Mouse (Mus musculus) midbrain, embryonic 13.5 days (tissue): ENCODE measurements around the gene Fastk. TPM values are rescaled to one million over a fixed set of nuclear protein-coding genes. Genes with fewer than 3 reads are reported as not detected.
A peak's percentile ranks its signal among the peaks of the same experiment; 100 is the strongest.

Experiments
- ATAC-seq: fragments of 200-750 bp; cut with Nextera tagmentation; 2 replicates; pipeline ENCODE4 v1.8.0; 2017; ENCODE audit warnings: mild to moderate bottlenecking, moderate TSS enrichment, moderate library complexity
- H3K27ac ChIP-seq: fragments of 300-500 bp; sonication (generic); 2 replicates; pipeline ENCODE4 v1.5.1; 2015; ENCODE audit warnings: inconsistent platforms, mild to moderate bottlenecking, moderate library complexity
- H3K27me3 ChIP-seq: fragments of 300-500 bp; sonication (generic); 2 replicates; pipeline ENCODE4 v1.6.1; 2015; ENCODE audit warnings: mild to moderate bottlenecking, inconsistent platforms
- H3K36me3 ChIP-seq: fragments of 300-500 bp; sonication (generic); 2 replicates; pipeline ENCODE4 v1.6.1; 2015; ENCODE audit warnings: mild to moderate bottlenecking, inconsistent platforms
- H3K4me1 ChIP-seq: fragments of 300-500 bp; sonication (generic); replicated peaks from 2 replicates; pipeline ENCODE4 v1.6.1; 2015; ENCODE audit warnings: inconsistent platforms
- H3K4me2 ChIP-seq: fragments of 300-500 bp; sonication (generic); replicated peaks from 2 replicates; pipeline ENCODE4 v1.6.1; 2015; ENCODE audit warnings: moderate library complexity, mild to moderate bottlenecking, inconsistent platforms
- H3K4me3 ChIP-seq: fragments of 300-500 bp; sonication (generic); replicated peaks from 2 replicates; pipeline ENCODE4 v1.5.1; 2015; ENCODE audit warnings: mild to moderate bottlenecking, inconsistent platforms
- H3K9ac ChIP-seq: fragments of 300-500 bp; sonication (generic); replicated peaks from 2 replicates; pipeline ENCODE4 v1.6.1; 2015; ENCODE audit warnings: mild to moderate bottlenecking, inconsistent platforms
- H3K9me3 ChIP-seq: fragments of 300-500 bp; sonication (generic); 2 replicates; pipeline ENCODE4 v1.6.1; 2016; ENCODE audit warnings: mild to moderate bottlenecking, inconsistent platforms
- WGBS: fragments of 180-500 bp; shearing (Covaris S2); methylation state at CpG from one replicate; pipeline ENCODE4 v1.1.7; 2015; 5-methylcytosine and 5-hydroxymethylcytosine counted together
- polyA plus RNA-seq: library from polyadenylated mRNA; unstranded; fragments of >200 nt; fragmentation: Nextera tagmentation; extraction: Ambion mirVana; gene quantifications from 2 replicates; pipeline ENCODE4 v1.2.1, GENCODE M21; 2015

The Fastk gene
- polyA plus RNA-seq, 1 experiment from 2014 or later = 95.0 TPM

DNA sequence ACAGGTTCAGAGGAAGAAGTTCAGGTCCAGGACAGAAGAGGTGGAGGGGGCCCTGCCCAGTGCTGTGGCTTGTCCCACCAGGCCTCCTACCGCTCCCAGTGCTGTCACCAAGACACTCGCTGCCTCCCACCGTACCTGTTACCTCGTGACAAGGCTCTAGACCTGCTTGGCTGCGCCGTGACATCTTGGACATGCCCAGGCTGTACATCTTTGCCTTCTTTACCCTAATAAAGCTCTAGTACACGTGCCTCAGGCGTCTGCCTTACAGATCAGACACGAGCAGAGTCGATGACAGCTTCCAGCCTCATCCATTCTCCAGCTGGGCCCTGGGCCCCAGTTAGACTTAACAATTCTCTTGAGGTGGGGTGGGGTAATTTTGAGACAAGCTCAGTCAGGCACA, 27.5 kb downstream of the Fastk start:
- 91% methylated on average over 10 of the region's 10 CpGs for WGBS
- Histone ChIP-seq H3K4me3 (no peak overlapping the region), H3K4me2 (no peak overlapping the region), H3K9ac (no peak overlapping the region), H3K36me3 (peaks cover 37% of the 10 kb centered on the region), H3K27me3 (0 out of 2 replicates have a peak, but pooled peaks cover 4% of the 10 kb centered on the region), H3K9me3 (no peaks in the 10 kb centered on the region), H3K4me1 (peaks cover 36% of the 10 kb centered on the region), H3K27ac (no peak overlapping the region)
- no peak for ATAC-seq

- 6% methylated on average over 21 of the region's 21 CpGs for WGBS
- H3K36me3 ChIP-seq = peaks cover 35% of the 10 kb centered on the region
- H3K4me1 ChIP-seq = peaks cover 25% of the 10 kb centered on the region
- H3K4me3 ChIP-seq = no peak overlapping the region
- peak; percentile 70 for ATAC-seq
- H3K9ac ChIP-seq = 0 out of 2 replicates have a peak overlapping the region, but pooled peaks have one; percentile 43
- H3K27ac ChIP-seq = no peak overlapping the region
- peak overlapping the region; percentile 20; the same call in 1 of the 2 replicates for H3K4me2 ChIP-seq
- no peaks in the 10 kb centered on the region for H3K9me3 ChIP-seq
- H3K27me3 ChIP-seq = 0 out of 2 replicates have a peak, but pooled peaks cover 4% of the 10 kb centered on the region
Measured at GRCm38 (mm10) chr5:24416222-24416736, 28.8 kb downstream of the Fastk start.

GRCm38 (mm10) chr5:24413938-24414337, 31.1 kb downstream of the Fastk start:
- ATAC-seq = no peak
- WGBS = 85% methylated on average over 13 of the region's 13 CpGs
- no peak overlapping the region for H3K27ac ChIP-seq

GRCm38 (mm10) chr5:24413042-24413693, 31.9 kb downstream of the Fastk start, which contains the start of gene Asic3:
TSS of gene Asic3 (plus strand) at chr5:24413392.
- WGBS = 52% methylated on average over 11 of the region's 11 CpGs
- Histone ChIP-seq H3K9me3 (no peaks in the 10 kb centered on the region), H3K9ac (no peak within 1 kb of the TSS), H3K4me1 (peaks cover 25% of the 10 kb centered on the region), H3K4me2 (no peak within 1 kb of the TSS), H3K4me3 (no peak within 1 kb of the TSS), H3K27me3 (0 out of 2 replicates have a peak, but pooled peaks cover 4% of the 10 kb centered on the region), H3K36me3 (peaks cover 17% of the 10 kb centered on the region), H3K27ac (no peak within 1 kb of the TSS)
- ATAC-seq = no peak

More at GRCm38 (mm10) chr5:24413938-24414337, 31.1 kb downstream of the Fastk start:
- no peak overlapping the region for H3K9ac ChIP-seq
- H3K27me3 ChIP-seq = 0 out of 2 replicates have a peak, but pooled peaks cover 4% of the 10 kb centered on the region
- no peak overlapping the region for H3K4me3 ChIP-seq
- no peaks in the 10 kb centered on the region for H3K9me3 ChIP-seq
- peaks cover 17% of the 10 kb centered on the region for H3K36me3 ChIP-seq
- H3K4me1 ChIP-seq = peaks cover 25% of the 10 kb centered on the region
- no peak overlapping the region for H3K4me2 ChIP-seq

- Histone ChIP-seq H3K4me2 (no peak overlapping the region), H3K4me3 (no peak overlapping the region), H3K9ac (no peak overlapping the region), H3K27ac (no peak overlapping the region), H3K4me1 (peaks cover 25% of the 10 kb centered on the region), H3K27me3 (0 out of 2 replicates have a peak, but pooled peaks cover 4% of the 10 kb centered on the region), H3K36me3 (peaks cover 22% of the 10 kb centered on the region), H3K9me3 (no peaks in the 10 kb centered on the region)
- ATAC-seq = no peak
- WGBS = 97% methylated on average over 2 of the region's 2 CpGs
Measured at GRCm38 (mm10) chr5:24412063-24412462, 33.0 kb downstream of the Fastk start.

DNA sequence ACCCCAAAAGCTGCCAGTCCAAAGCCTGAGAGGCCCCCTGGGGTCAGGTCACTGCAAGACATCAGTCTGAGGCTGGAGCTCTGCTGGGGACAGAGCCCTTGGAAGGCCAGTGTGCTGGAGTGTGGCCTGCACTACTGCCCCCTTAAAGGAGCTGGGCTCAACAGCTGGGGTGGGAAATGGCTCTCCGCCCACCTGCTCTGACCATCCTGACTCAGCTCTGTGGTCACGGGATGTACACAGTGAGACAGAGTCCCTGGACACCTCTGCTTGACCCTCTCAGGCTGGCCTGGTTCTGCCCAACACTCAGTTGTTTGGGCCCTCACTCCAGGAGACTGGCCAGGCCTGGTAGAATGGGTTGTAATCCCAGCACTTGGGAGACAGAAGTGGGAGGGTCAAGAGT, 35.6 kb downstream of the Fastk start:
- Histone ChIP-seq H3K4me1 (peaks cover 10% of the 10 kb centered on the region), H3K4me2 (no peak overlapping the region), H3K36me3 (peaks cover 47% of the 10 kb centered on the region), H3K27ac (no peak overlapping the region), H3K27me3 (no peaks in the 10 kb centered on the region), H3K9me3 (no peaks in the 10 kb centered on the region), H3K4me3 (no peak overlapping the region), H3K9ac (no peak overlapping the region)
- WGBS = 72% methylated on average over 2 of the region's 2 CpGs
- ATAC-seq = 0 out of 2 replicates have a peak, but pooled peaks have one; percentile 10

DNA sequence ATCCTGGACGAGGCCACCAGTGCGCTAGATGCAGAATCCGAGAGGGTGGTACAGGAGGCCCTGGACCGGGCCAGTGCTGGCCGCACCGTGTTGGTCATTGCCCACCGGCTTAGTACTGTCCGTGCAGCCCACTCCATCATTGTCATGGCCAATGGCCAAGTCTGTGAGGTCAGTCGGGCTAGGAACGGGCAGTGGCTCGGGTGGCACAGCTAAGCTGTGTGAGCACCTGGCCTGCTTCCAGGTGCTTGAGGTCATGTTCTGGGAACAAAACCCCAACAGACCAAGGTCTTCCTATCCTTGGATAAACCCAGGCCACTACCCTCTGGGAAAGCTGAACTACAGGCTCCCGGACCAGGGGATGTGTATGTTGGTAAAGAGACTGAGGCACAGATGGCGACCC, 36.4 kb downstream of the Fastk start:
- no peak overlapping the region for H3K9ac ChIP-seq
- WGBS = 95% methylated on average over 13 of the region's 13 CpGs
- no peak for ATAC-seq
- H3K4me1 ChIP-seq = peaks cover 7% of the 10 kb centered on the region
- H3K36me3 ChIP-seq = peaks cover 54% of the 10 kb centered on the region
- no peak overlapping the region for H3K4me3 ChIP-seq
- no peak overlapping the region for H3K27ac ChIP-seq
- H3K4me2 ChIP-seq = no peak overlapping the region
- H3K27me3 ChIP-seq = no peaks in the 10 kb centered on the region
- no peaks in the 10 kb centered on the region for H3K9me3 ChIP-seq

GRCm38 (mm10) chr5:24405389-24405876, 39.7 kb downstream of the Fastk start:
- peaks cover 84% of the 10 kb centered on the region for H3K36me3 ChIP-seq
- H3K4me2 ChIP-seq = no peak overlapping the region
- no peak overlapping the region for H3K27ac ChIP-seq
- no peaks in the 10 kb centered on the region for H3K9me3 ChIP-seq
- ATAC-seq = no peak
- no peaks in the 10 kb centered on the region for H3K4me1 ChIP-seq
- H3K27me3 ChIP-seq = no peaks in the 10 kb centered on the region
- WGBS = 70% methylated on average over 3 of the region's 3 CpGs
- H3K9ac ChIP-seq = no peak overlapping the region
- no peak overlapping the region for H3K4me3 ChIP-seq

DNA sequence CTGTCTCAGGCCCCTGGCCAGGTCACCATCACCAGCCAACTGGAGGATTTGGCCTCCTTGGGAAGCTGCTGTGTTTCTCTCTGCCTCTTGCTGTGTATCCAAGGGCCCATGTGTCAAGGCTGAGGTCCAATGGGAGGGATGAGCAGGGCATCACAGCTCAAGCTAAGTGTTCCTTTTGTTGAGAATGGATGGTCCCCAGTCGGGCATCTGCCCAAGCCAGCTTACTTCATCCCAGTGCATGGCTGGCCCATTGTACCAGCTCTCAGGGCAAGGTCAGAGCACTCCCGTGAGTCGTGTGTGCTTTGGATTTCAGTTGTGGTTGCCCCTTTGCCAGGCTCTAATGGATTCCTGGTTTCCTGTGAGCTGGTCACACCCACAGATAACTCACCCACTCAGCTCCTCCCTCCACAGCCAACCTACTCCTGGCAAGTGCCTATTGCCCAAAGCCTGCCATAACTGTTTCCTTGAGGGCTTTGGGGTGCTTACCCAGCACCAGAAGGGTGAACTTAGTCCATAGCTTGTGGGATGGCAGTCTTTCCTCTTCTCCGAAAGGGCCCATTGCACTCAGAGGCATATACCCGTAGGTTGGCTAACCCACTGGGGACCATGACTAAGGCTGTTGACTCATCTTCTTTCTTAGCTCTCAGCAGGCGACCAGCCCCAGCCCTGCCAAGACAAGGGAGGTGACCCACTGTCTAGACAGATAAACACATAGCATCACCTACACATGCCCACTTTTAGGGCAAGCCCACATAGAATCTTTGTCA, 40.3 kb downstream of the Fastk start:
- Histone ChIP-seq H3K4me2 (no peak overlapping the region), H3K4me1 (no peaks in the 10 kb centered on the region), H3K9me3 (no peaks in the 10 kb centered on the region), H3K9ac (no peak overlapping the region), H3K27me3 (no peaks in the 10 kb centered on the region), H3K27ac (no peak overlapping the region), H3K4me3 (no peak overlapping the region), H3K36me3 (peaks cover 85% of the 10 kb centered on the region)
- ATAC-seq = no peak
- WGBS = 76% methylated on average over 6 of the region's 6 CpGs

GRCm38 (mm10) chr5:24401969-24402368, 43.1 kb downstream of the Fastk start:
- H3K27ac ChIP-seq = no peak overlapping the region
- no peaks in the 10 kb centered on the region for H3K27me3 ChIP-seq
- H3K9me3 ChIP-seq = no peaks in the 10 kb centered on the region
- H3K4me1 ChIP-seq = no peaks in the 10 kb centered on the region
- H3K36me3 ChIP-seq = peaks cover 62% of the 10 kb centered on the region
- ATAC-seq = 0 out of 2 replicates have a peak, but pooled peaks have one; percentile 36
- H3K4me2 ChIP-seq = no peak overlapping the region
- 84% methylated on average over 9 of the region's 9 CpGs for WGBS
- H3K4me3 ChIP-seq = no peak overlapping the region
- no peak overlapping the region for H3K9ac ChIP-seq

- H3K4me3 ChIP-seq = no peak overlapping the region
- H3K9ac ChIP-seq = no peak overlapping the region
- no peaks in the 10 kb centered on the region for H3K27me3 ChIP-seq
- H3K4me1 ChIP-seq = no peaks in the 10 kb centered on the region
- H3K9me3 ChIP-seq = no peaks in the 10 kb centered on the region
- H3K4me2 ChIP-seq = no peak overlapping the region
- ATAC-seq = no peak
- WGBS = 89% methylated on average over 5 of the region's 5 CpGs
- peaks cover 53% of the 10 kb centered on the region for H3K36me3 ChIP-seq
- H3K27ac ChIP-seq = no peak overlapping the region
Measured at GRCm38 (mm10) chr5:24400911-24401605, 44.0 kb downstream of the Fastk start.
